Mouse (Mus musculus) liver, adult 2 months (tissue): Measurements from ENCODE around the gene Hist1h1c. TPM values are rescaled to one million over a fixed set of nuclear protein-coding genes. Genes with fewer than 3 reads are reported as not detected.
"Not testable (repeated sequence)": the region's sequence is repeated elsewhere in the genome, so short reads cannot be mapped to it uniquely, and the experiment has no call there.

Source experiments
- DNase-seq: peaks from one replicate; pipeline ENCODE4 v3.0.0-alpha.2; 2011; ENCODE audit warnings: low read depth, low spot score; ENCODE audit errors: extremely low read depth
- H3K27ac ChIP-seq: fragments of 200-500 bp; replicated peaks from 2 replicates; pipeline ENCODE4 v1.5.1; 2012; ENCODE audit warnings: low read depth, mild to moderate bottlenecking, control low read depth, inconsistent platforms, low read length; ENCODE audit not compliant: insufficient read depth
- H3K27me3 ChIP-seq: fragments of 200-500 bp; 2 replicates; pipeline ENCODE4 v1.6.1; 2012; ENCODE audit warnings: mild to moderate bottlenecking, moderate library complexity, low read length, inconsistent platforms; ENCODE audit not compliant: control insufficient read depth, insufficient read depth
- H3K36me3 ChIP-seq: fragments of 200-500 bp; 2 replicates; pipeline ENCODE4 v1.6.1; 2012; ENCODE audit warnings: low read length, inconsistent platforms; ENCODE audit not compliant: control insufficient read depth, insufficient read depth
- H3K4me1 ChIP-seq: fragments of 200-500 bp; 2 replicates; pipeline ENCODE4 v1.6.1; 2011; ENCODE audit warnings: low read length; ENCODE audit not compliant: control insufficient read depth, insufficient read depth
- H3K4me3 ChIP-seq: fragments of 200-500 bp; 2 replicates; pipeline ENCODE4 v1.5.1; 2011; ENCODE audit warnings: low read depth, mild to moderate bottlenecking, control low read depth, low read length, moderate library complexity; ENCODE audit not compliant: insufficient read depth
- H3K79me2 ChIP-seq: fragments of 200-500 bp; 2 replicates; pipeline ENCODE4 v1.6.1; 2012; ENCODE audit warnings: inconsistent platforms, mild to moderate bottlenecking, low read length, moderate library complexity; ENCODE audit not compliant: control insufficient read depth, insufficient read depth
- H3K9ac ChIP-seq: fragments of 200-500 bp; 2 replicates; pipeline ENCODE4 v1.6.1; 2012; ENCODE audit warnings: low read depth, mild to moderate bottlenecking, control low read depth, inconsistent platforms, low read length
- CTCF ChIP-seq: fragments of 200-500 bp; IDR thresholded peaks from 2 replicates; pipeline ENCODE4 v1.5.1; 2011; ENCODE audit warnings: low read depth, low read length, control low read depth
- POLR2A ChIP-seq: fragments of 200-500 bp; IDR thresholded peaks from 2 replicates; pipeline ENCODE4 v1.6.1; 2011; ENCODE audit warnings: low read length, control low read depth; ENCODE audit not compliant: insufficient read depth; ENCODE audit errors: extremely low read depth
- WGBS: fragments of 180-500 bp; shearing (Covaris S2); methylation state at CpG from one replicate; pipeline ENCODE4 v1.1.7; 2018; 5-methylcytosine and 5-hydroxymethylcytosine counted together
- polyA plus RNA-seq: library from polyadenylated mRNA; depleted of rRNA; stranded (reverse); fragments of >200 nt; gene quantifications from 2 replicates; pipeline ENCODE4 v1.2.3, GENCODE M21; 2012
- total RNA-seq: library from RNA; depleted of rRNA; stranded (reverse); fragments of >200 nt; gene quantifications from 2 replicates; pipeline ENCODE4 v1.2.3, GENCODE M21; 2014

Gene Hist1h1c
- total and polyA plus RNA-seq, 2 experiments = 20.9 to 68.1 TPM

DNA sequence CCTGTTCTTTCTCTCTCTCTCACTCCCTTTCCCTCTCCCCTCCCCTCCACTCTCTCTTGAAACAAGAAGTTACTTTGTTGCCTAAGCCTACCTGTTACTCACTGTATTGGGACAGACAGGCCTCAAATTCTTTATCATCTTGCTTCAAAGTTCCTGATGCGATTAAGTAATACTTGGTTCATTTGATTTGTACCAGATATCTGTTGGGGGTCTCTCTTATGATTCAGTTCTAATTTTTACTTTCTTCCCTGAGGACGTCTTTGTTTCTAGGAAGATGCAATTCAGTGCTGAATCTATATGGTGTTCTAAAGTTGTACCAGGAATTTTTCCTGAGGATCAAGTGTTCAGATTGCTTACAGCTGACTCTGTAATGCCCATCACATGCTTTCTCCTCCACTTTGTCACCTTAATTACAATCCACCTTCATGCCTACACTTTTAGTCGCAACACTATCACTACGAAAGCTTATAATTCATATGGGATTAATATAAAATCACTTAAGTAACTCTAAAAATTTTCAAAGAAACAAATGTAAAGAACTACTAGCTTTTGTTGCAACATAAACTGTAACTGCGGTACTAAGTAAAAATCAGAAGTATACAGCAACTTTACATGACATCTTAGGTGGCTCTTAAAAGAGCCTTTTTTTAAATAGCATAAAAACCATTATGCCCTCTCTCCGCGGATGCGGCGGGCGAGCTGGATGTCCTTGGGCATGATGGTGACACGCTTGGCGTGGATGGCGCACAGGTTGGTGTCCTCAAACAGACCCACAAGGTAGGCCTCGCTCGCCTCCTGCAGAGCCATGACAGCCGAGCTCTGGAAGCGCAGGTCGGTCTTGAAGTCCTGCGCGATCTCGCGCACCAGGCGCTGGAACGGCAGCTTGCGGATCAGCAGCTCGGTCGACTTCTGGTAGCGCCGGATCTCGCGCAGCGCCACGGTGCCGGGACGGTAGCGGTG lies 6.1 kb downstream of the Hist1h1c start:
- Histone ChIP-seq H3K9ac (no peak overlapping the region), H3K27me3 (no peaks in the 10 kb centered on the region), H3K79me2 (no peaks in the 10 kb centered on the region), H3K4me1 (peaks cover 14% of the 10 kb centered on the region; the same call in 1 of the 2 replicates), H3K4me3 (peak overlapping the region; percentile 16; the same call in 1 of the 2 replicates), H3K27ac (no peak overlapping the region), H3K36me3 (no peaks in the 10 kb centered on the region)
- DNase-seq = no peak
- WGBS = 15% methylated on average over 16 of the region's 36 CpGs
- TF ChIP-seq CTCF (no peak), POLR2A (no peak)

DNA sequence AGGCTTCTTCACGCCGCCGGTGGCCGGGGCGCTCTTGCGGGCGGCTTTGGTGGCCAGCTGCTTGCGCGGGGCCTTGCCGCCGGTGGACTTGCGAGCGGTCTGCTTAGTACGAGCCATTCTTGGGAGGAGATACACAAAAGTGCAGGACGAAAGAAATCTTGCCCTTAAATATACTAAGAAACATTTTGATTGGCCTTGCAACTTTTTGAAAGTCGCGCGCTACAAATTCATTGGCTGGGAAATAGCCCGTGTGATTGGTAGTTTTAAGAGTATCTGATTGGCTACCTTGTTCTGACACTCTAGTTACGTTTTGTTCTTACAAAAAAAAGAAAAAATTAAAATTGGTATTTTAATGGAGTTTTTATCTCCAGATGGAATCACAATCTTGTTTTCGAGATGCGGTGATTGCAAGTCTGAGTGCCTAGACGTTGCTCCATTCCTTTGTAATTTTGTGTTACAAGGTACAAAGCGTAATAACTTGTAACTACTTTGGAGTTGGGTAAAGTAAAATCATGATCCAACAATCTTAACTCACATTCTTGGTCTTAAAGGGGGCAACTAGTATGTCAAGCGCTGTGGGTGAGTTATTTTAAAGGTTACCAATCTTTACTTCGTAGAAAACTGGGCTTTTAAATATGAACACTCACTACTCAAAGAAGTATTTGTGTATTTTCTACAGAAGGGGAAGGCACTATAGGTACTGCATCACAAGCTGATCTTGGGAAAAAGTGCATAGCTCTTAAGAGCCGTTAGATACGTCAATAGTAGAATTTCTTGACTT lies 7.0 kb downstream of the Hist1h1c start, which contains the start of gene Hist1h3c:
TSS of gene Hist1h3c (minus strand) at position 222 of the 781 bp plus-strand sequence.
- Histone ChIP-seq H3K4me3 (peak within 1 kb of the TSS; percentile 66), H3K27me3 (no peaks in the 10 kb centered on the region), H3K79me2 (no peaks in the 10 kb centered on the region), H3K4me1 (peaks cover 14% of the 10 kb centered on the region; the same call in 1 of the 2 replicates), H3K27ac (peak within 1 kb of the TSS; percentile 99), H3K36me3 (no peaks in the 10 kb centered on the region), H3K9ac (peak within 1 kb of the TSS; percentile 73)
- under 1% methylated on average over 28 of the region's 28 CpGs for WGBS
- DNase-seq = peak; percentile 85
- TF ChIP-seq CTCF = no peak
- TF ChIP-seq POLR2A = no peak

DNA sequence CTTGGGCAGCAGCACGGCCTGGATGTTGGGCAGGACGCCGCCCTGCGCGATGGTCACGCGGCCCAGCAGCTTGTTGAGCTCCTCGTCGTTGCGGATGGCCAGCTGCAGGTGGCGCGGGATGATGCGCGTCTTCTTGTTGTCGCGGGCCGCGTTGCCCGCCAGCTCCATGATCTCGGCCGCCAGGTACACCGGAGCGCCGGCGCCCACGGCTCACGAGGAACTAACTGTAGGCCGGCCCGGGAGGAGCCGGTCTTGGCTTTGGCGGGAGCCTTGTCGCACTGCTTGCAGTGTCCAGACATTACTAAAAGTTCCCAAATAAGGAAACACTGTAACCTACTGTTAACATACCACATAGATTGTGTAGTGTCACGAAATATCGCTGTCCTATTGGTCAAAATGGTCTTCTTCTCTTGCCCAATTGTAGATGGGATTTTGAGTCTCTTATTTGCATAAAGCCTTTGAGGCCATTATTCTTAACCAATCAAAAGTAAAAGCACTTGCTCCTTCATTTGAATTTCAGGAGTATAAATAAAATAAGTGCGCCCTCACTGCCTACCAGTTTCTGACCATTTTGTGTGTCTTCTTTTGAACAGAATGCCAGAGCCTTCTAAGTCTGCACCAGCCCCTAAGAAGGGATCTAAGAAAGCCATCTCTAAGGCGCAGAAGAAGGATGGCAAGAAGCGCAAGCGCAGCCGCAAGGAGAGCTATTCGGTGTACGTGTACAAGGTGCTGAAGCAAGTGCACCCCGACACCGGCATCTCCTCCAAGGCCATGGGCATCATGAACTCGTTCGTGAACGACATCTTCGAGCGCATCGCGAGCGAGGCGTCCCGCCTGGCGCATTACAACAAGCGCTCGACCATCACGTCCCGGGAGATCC lies 7.8 kb downstream of the Hist1h1c start, which contains the start of gene Hist1h2bb:
TSS of gene Hist1h2bb (plus strand) at position 534 of the 880 bp plus-strand sequence.
- Histone ChIP-seq H3K4me1 (peaks cover 12% of the 10 kb centered on the region), H3K4me3 (peak within 1 kb of the TSS; percentile 66), H3K9ac (peak within 1 kb of the TSS; percentile 73), H3K27ac (peak within 1 kb of the TSS; percentile 99)
- peak; percentile 99 for DNase-seq
- H3K79me2 ChIP-seq, H3K27me3 ChIP-seq, H3K36me3 ChIP-seq: not testable (repeated sequence)
- 1% methylated on average over 45 of the region's 58 CpGs for WGBS

DNA sequence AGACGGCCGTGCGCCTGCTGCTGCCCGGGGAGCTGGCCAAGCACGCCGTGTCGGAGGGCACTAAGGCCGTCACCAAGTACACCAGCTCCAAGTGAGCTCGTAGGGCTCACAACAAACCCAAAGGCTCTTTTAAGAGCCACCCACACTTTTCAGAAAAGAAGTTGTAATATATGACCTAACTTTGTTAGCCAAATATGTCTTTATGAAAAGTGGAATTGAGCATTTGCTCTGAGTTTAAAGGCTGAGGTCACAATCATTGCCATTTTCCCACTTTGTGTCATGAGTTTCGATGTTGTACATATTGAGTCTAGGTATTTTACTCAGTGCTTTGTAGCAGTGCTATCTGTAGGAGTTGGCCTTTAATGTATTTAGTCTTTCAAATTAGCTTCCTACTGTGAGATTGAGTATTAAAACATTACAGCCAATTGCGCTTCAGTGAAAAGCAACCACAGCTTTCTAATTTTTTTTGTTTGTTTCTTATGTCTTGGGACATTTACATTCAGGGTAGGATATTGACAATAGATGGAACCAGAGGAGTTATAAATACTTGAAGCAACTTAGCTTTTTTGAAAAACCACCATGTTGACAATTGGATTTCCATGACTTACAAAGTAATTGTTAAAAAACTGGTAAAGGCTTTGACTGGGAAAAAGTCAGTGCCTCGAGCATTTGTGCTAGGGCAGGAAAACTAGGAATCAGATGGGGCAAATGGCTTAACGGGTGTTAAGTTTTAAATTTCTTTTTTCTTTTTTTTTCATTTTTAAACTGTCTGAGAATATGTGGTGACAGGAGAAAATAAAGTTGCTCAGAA lies 8.7 kb downstream of the Hist1h1c start:
- no peak for DNase-seq
- H3K4me3 ChIP-seq = peak overlapping the region; percentile 4; the same call in 1 of the 2 replicates
- H3K4me1 ChIP-seq = peaks cover 12% of the 10 kb centered on the region
- no peaks in the 10 kb centered on the region for H3K36me3 ChIP-seq
- WGBS = 11% methylated on average over 13 of the region's 13 CpGs
- no peaks in the 10 kb centered on the region for H3K27me3 ChIP-seq
- H3K27ac ChIP-seq = peak overlapping the region; percentile 12; the same call in 1 of the 2 replicates
- no peaks in the 10 kb centered on the region for H3K79me2 ChIP-seq
- TF ChIP-seq POLR2A = no peak
- TF ChIP-seq CTCF = no peak
- peak overlapping the region; percentile 37; the same call in 1 of the 2 replicates for H3K9ac ChIP-seq

DNA sequence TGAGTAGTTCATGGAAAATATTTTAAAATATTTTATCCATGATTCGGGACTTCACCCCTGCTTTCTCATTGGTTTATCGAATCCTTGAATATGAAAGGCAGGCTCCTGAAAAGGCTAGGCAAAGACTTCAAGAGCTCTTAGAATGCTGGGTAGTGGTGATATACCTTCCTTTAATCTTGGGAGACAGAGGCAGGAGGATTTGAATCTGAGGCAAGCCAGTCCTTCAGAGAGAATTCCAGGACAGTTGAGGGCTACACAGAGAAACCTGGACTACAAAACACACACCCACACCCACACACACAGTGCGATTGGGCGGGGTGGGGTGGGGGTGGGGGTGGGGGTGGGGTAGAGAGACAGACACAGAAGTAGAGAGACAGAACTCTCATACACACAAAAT lies 9.3 kb downstream of the Hist1h1c start:
- 16% methylated on average over 4 of the region's 4 CpGs for WGBS
- H3K9ac ChIP-seq = no peak overlapping the region
- peaks cover 12% of the 10 kb centered on the region for H3K4me1 ChIP-seq
- no peak overlapping the region for H3K4me3 ChIP-seq
- H3K27me3 ChIP-seq = no peaks in the 10 kb centered on the region
- H3K27ac ChIP-seq = no peak overlapping the region
- H3K79me2 ChIP-seq = no peaks in the 10 kb centered on the region
- no peak for DNase-seq
- no peaks in the 10 kb centered on the region for H3K36me3 ChIP-seq
- TF ChIP-seq CTCF (no peak), POLR2A (no peak)
